ENCODE assay signal across 16 mouse cellular contexts in genomic region chr16:94059820-94060219, GRCm38 (mm10). TPM values are rescaled to one million over a fixed set of nuclear protein-coding genes. Genes with fewer than 3 reads are reported as not detected.
DNase-seq lines count a peak whose midpoint lies in the region; ATAC-seq lines count a peak whose summit lies in the region.
"Had no signal": no experiment of that assay in that cellular context is flagged by ENCODE, and none has a peak within 500 bp of the region (broad histone marks: within the 10 kb centered on the region; RNA-seq: fewer than 3 reads in every experiment).

No protein-coding gene starts in this region.

- peaks cover 32% of the 10 kb centered on the region for H3K27me3 ChIP-seq in forebrain, embryonic 10.5 days (ENCODE audit: poor library complexity, severe bottlenecking)
- peaks cover 18% of the 10 kb centered on the region for H3K27me3 ChIP-seq in forebrain, embryonic 12.5 days
- no peaks in the 10 kb centered on the region for H3K27me3 ChIP-seq in lung, embryonic 15.5 days

- no peak overlapping the region for H3K4me3 ChIP-seq in forebrain, embryonic 10.5 days
- no peak overlapping the region for H3K4me3 ChIP-seq in forebrain, embryonic 12.5 days (replicated peaks)
- no peak overlapping the region for H3K4me3 ChIP-seq in lung, embryonic 15.5 days
- H3K4me3 ChIP-seq: hindbrain, embryonic 12.5 days; layer of hippocampus, adult 2 months had no signal

- no peak overlapping the region for H3K9ac ChIP-seq in forebrain, embryonic 12.5 days
- H3K9ac ChIP-seq in lung, embryonic 15.5 days, result no peak overlapping the region
- H3K9ac ChIP-seq: hindbrain, embryonic 12.5 days had no signal

- WGBS in forebrain, embryonic 10.5 days, result 61% methylated on average over 9 of the region's 9 CpGs
- WGBS in forebrain, embryonic 12.5 days, result 60% methylated on average over 9 of the region's 9 CpGs
- WGBS in lung, embryonic 15.5 days, result 48% methylated on average over 9 of the region's 9 CpGs

- no peak for ATAC-seq in forebrain, embryonic 12.5 days (ENCODE audit: low FRiP score)
- ATAC-seq in lung, embryonic 15.5 days (ENCODE audit: borderline replicate concordance, extremely low read depth, low FRiP score, low TSS enrichment), result peak; percentile 55; the same call in 1 of the 2 replicates

- DNase-seq in forebrain, embryonic 10.5 days (ENCODE audit: extremely low spot score, low spot score), result peak; percentile 39
- no peak for DNase-seq in lung, postnatal 25 days (ENCODE audit: low spot score)
- DNase-seq in kidney, adult 9 months, result peak; percentile 32
- peak; percentile 54 for DNase-seq in mesoderm, embryonic 11.5 days (ENCODE audit: low read depth, low spot score)
- DNase-seq in left cerebral cortex, postnatal 36 days (ENCODE audit: low spot score in 2 of 2), result no peak
- DNase-seq in T-cell, adult 2 months (ENCODE audit: low spot score), result no peak
- DNase-seq: adrenal gland, postnatal 25 days; cerebellum, adult 11 months; gastrocnemius, postnatal 36 days; thymus, adult 18-20 months had no signal

- H3K36me3 ChIP-seq in forebrain, embryonic 10.5 days (replicated peaks), result no peaks in the 10 kb centered on the region
- H3K36me3 ChIP-seq in forebrain, embryonic 12.5 days (replicated peaks), result no peaks in the 10 kb centered on the region
- H3K36me3 ChIP-seq in lung, embryonic 15.5 days, result no peaks in the 10 kb centered on the region
- H3K36me3 ChIP-seq: hindbrain, embryonic 12.5 days had no signal

- H3K9me3 ChIP-seq in forebrain, embryonic 10.5 days, result no peaks in the 10 kb centered on the region
- no peaks in the 10 kb centered on the region for H3K9me3 ChIP-seq in forebrain, embryonic 12.5 days
- no peaks in the 10 kb centered on the region for H3K9me3 ChIP-seq in lung, embryonic 15.5 days
- H3K9me3 ChIP-seq: hindbrain, embryonic 12.5 days had no signal

- intact Hi-C loops in left cerebral cortex, postnatal 36 days (cut with DNase I), result no loop called here

- H3K4me1 ChIP-seq in forebrain, embryonic 10.5 days, result peaks cover 28% of the 10 kb centered on the region
- peaks cover 8% of the 10 kb centered on the region; the same call in 1 of the 2 replicates for H3K4me1 ChIP-seq in forebrain, embryonic 12.5 days
- H3K4me1 ChIP-seq in lung, embryonic 15.5 days, result peaks cover 3% of the 10 kb centered on the region; the same call in 1 of the 2 replicates

- no peak overlapping the region for H3K27ac ChIP-seq in forebrain, embryonic 10.5 days
- no peak overlapping the region for H3K27ac ChIP-seq in forebrain, embryonic 12.5 days
- H3K27ac ChIP-seq in lung, embryonic 15.5 days, result peak overlapping the region; percentile 0; the same call in 1 of the 2 replicates
- H3K27ac ChIP-seq: hindbrain, embryonic 12.5 days; layer of hippocampus, adult 2 months had no signal

- H3K4me2 ChIP-seq in forebrain, embryonic 12.5 days, result no peak overlapping the region
- H3K4me2 ChIP-seq in lung, embryonic 15.5 days, result no peak overlapping the region
- H3K4me2 ChIP-seq: hindbrain, embryonic 12.5 days; liver, embryonic 11.5 days had no signal

RNA-seq across cellular contexts. Expression of gene Sim2, which starts 24.9 kb away (rescaled TPM):
- 0.04 and 0.14 TPM in 2 replicates for polyA plus RNA-seq in forebrain, embryonic 10.5 days (2016; fragmentation: Nextera tagmentation; extraction: Ambion mirVana)
- 1.1 and 1.8 TPM in 2 replicates for polyA plus RNA-seq in forebrain, embryonic 12.5 days (2016; fragmentation: Nextera tagmentation; extraction: Ambion mirVana)
- polyA plus RNA-seq in lung, embryonic 15.5 days (2015; fragmentation: Nextera tagmentation; extraction: Ambion mirVana), result 0.12 and 0.15 TPM in 2 replicates
- under 1 TPM in 1 of 2 experiments, not detected in 1; 0.12 TPM for total RNA-seq in left cerebral cortex, postnatal 36 days (2021)
- total RNA-seq: adrenal gland, postnatal 25 days had no signal
- polyA plus RNA-seq: spleen, adult 2 months had no signal

RNA-seq across cellular contexts. Expression of gene Cldn14, which starts 51.2 kb away (rescaled TPM):
- not detected in 2 replicates for polyA plus RNA-seq in forebrain, embryonic 10.5 days (2016; fragmentation: Nextera tagmentation; extraction: Ambion mirVana)
- not detected in 2 replicates for polyA plus RNA-seq in forebrain, embryonic 12.5 days (2016; fragmentation: Nextera tagmentation; extraction: Ambion mirVana)
- not detected in 2 replicates for polyA plus RNA-seq in lung, embryonic 15.5 days (2015; fragmentation: Nextera tagmentation; extraction: Ambion mirVana)
- total RNA-seq in left cerebral cortex, postnatal 36 days (2021), result 1 to 10 TPM; 2.0 to 2.5 TPM
- total RNA-seq: adrenal gland, postnatal 25 days had no signal
- polyA plus RNA-seq: spleen, adult 2 months had no signal

Comparison
In these comparisons a context has a peak if more than half of its experiments do, and no peak if none do; other contexts are left out.
1. DNase-seq: peak in forebrain, embryonic 10.5 days (single experiment), kidney, adult 9 months (single experiment) and mesoderm, embryonic 11.5 days (single experiment); none in lung, postnatal 25 days (single experiment), left cerebral cortex, postnatal 36 days (0 of 2) and T-cell, adult 2 months (single experiment).